Mouse (Mus musculus): ENCODE results near the gene Mdm2.

- TF ChIP-seq POLR2A (IDR thresholded peaks at IDR 0.05; ENCODE audit: low read depth, low read length): no peak
- TF ChIP-seq CTCF (IDR thresholded peaks at IDR 0.05; ENCODE audit: extremely low read depth, insufficient read length, insufficient replicate concordance, low read depth, low read length): no peak
These were observed 20.5 kb downstream of the Mdm2 start for GRCm38 (mm10) chr10:117690101-117690352.
